Mouse (Mus musculus) megakaryocyte, embryonic 14.5 days (primary cell): ENCODE measurements around the gene Upf2.

Experiments
- FLI1 ChIP-seq: IDR thresholded peaks from 2 replicates; pipeline ENCODE4 v1.6.1; 2012; ENCODE audit warnings: low read length, inconsistent platforms, mixed read lengths
- GATA1 ChIP-seq: IDR thresholded peaks from 3 replicates; pipeline ENCODE4 v1.6.1; 2012; ENCODE audit warnings: mixed read lengths, low read length, inconsistent platforms, borderline replicate concordance

DNA sequence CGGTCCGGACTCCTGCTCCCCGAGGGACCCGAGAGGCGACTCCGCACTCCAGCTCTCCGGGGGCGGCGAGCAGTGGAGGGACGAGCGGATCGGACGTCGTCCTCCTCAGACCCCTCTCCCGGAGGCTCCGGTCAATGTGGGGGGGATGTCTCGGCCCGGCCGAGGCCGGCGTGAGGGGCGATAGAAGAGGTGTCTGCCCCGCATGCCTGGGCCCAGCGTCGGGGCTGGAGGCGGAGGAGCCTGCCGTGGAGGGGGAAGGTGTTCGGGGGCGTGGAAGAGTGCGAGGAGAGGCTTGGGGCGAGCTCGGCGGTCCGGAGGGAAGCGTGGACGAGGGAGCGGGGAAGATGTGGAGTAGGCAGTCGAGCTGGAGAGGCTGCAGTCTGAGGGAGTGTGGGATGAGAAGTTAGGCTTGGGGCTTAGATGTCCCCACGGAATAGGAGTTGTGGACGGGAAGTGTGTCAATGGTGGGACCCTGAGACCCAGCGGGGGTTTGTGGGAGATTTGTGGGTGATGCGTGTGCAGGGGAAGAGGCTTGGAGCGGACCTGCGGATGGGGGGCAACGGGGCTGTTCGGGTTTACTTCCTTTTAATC lies 447 bp downstream of the Upf2 start:
- TF ChIP-seq GATA1 (no peak), FLI1 (no peak)
